Mouse (Mus musculus): ENCODE data around the gene Eda2r. TPM values are rescaled to one million over a fixed set of nuclear protein-coding genes. Genes with fewer than 3 reads are reported as not detected.

Gene Eda2r
- total RNA-seq (2023): not detected in 2 replicates

GRCm38 (mm10) chrX:97377065-97377421 lies at the start of gene Eda2r:
TSS of gene Eda2r (minus strand) at chrX:97377216.

